Mouse (Mus musculus) kidney, adult 2 months (tissue): ENCODE data around the gene H2-Ke6.
"Not testable (repeated sequence)": the region's sequence is repeated elsewhere in the genome, so short reads cannot be mapped to it uniquely, and the experiment has no call there.

Experiments used
- CTCF ChIP-seq: fragments of 200-500 bp; conservative IDR thresholded peaks from 2 replicates; pipeline ENCODE4 v1.5.1; 2011; ENCODE audit warnings: low read depth, mild to moderate bottlenecking, control low read depth, low read length, moderate library complexity, mixed read lengths; ENCODE audit not compliant: insufficient read depth, insufficient read length
- POLR2A ChIP-seq: fragments of 200-500 bp; IDR thresholded peaks from one replicate; pipeline ENCODE4 v1.6.1; 2011; ENCODE audit warnings: low read depth, low read length, control low read depth

DNA sequence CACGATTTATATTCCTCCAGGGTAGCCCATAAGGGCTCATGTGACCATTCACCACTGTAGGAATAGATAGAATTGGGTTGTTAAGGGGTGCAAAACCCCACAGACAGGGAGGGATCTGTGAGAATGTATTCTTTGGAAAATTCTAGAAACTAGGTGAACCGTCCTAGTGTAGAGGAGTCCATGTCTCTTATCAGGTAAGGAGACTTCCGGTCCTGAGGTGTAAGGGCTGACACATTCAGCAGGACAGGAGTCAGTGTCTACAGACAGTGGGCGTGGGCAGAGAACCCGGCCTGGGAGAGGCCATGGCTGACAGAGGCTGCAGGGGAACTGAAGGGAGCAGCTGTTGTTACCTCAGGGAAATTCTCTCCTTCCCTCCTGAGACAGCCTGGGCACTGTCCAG, 29.2 kb downstream of the H2-Ke6 start:
- not testable (repeated sequence) for TF ChIP-seq CTCF, POLR2A
